Mouse (Mus musculus) embryonic fibroblast, embryonic 13.5 days (primary cell): ENCODE results near the gene Trpd52l3. TPM values are rescaled to one million over a fixed set of nuclear protein-coding genes. Genes with fewer than 3 reads are reported as not detected.

ENCODE experiments used
- H3K27ac ChIP-seq: 2 replicates; pipeline ENCODE4 v1.5.1; 2012; ENCODE audit warnings: low read length, control low read depth, inconsistent platforms; ENCODE audit not compliant: insufficient read depth
- H3K4me1 ChIP-seq: 2 replicates; pipeline ENCODE4 v1.6.1; 2011; ENCODE audit warnings: low read length; ENCODE audit not compliant: control insufficient read depth, insufficient read depth
- H3K4me3 ChIP-seq: 2 replicates; pipeline ENCODE4 v1.5.1; 2011; ENCODE audit warnings: mild to moderate bottlenecking, control low read depth, low read length; ENCODE audit not compliant: insufficient read depth
- CTCF ChIP-seq: IDR thresholded peaks from 2 replicates; pipeline ENCODE4 v1.5.1; 2011; ENCODE audit warnings: mild to moderate bottlenecking, control low read depth, low read length, moderate library complexity, borderline replicate concordance; ENCODE audit not compliant: insufficient read depth
- POLR2A ChIP-seq: IDR thresholded peaks from 2 replicates; pipeline ENCODE4 v1.6.1; 2011; ENCODE audit warnings: low read depth, mild to moderate bottlenecking, control low read depth, low read length, moderate library complexity
- polyA plus RNA-seq: library from polyadenylated mRNA; stranded (reverse); fragments of >200 nt; gene quantifications from 2 replicates; pipeline ENCODE4 v1.2.4, GENCODE M21; 2011; ENCODE audit warnings: low read depth; ENCODE audit not compliant: missing spikeins, insufficient read length

The Trpd52l3 gene
- polyA plus RNA-seq, 1 experiment: not detected

DNA sequence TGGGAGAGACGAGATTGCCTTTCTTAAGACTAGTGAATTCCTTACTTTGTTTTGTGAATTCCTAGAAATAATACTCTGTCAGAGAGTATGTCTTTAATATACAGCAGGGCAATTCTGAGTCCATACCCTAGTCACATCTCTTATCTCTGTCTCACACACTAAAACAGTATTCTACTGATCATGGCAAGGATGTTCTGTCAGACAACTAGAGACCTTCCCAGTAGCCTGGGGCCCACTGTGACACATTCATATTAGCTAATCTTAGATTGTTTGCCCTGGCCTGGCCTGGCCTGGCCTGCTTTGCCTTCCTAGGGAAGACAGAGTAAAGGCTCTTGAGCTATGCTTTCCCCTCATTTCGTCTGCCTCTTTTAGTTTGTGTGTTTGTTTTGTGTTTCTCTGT, 47.0 kb downstream of the Trpd52l3 start:
- H3K4me1 ChIP-seq: no peaks in the 10 kb centered on the region
- no peak overlapping the region for H3K4me3 ChIP-seq

DNA sequence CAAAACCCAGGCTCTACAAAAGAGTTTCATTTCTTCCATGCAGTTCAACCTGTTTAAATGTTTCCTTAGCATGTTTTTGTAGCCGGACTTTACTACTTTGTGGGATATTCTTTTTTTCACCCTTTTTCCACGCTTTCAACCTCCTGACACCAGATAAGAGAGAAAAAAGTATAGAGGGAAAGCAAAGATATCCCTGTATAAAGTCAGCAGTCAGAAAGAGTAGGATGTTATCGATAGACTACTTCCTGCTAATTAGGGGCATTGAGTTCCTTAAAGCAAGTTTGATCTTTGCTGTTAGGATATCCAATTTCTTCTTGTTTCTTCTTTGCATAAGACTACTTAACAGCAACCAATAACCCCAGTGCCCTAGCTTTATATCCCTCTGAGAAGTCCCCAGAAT, 47.9 kb downstream of the Trpd52l3 start:
- Histone ChIP-seq H3K4me3 (no peak overlapping the region), H3K27ac (no peak overlapping the region), H3K4me1 (no peaks in the 10 kb centered on the region)
- TF ChIP-seq POLR2A (no peak), CTCF (no peak)

More for the DNA sequence above, 47.0 kb downstream of the Trpd52l3 start:
- TF ChIP-seq CTCF (no peak), POLR2A (no peak)
- H3K27ac ChIP-seq: no peak overlapping the region

DNA sequence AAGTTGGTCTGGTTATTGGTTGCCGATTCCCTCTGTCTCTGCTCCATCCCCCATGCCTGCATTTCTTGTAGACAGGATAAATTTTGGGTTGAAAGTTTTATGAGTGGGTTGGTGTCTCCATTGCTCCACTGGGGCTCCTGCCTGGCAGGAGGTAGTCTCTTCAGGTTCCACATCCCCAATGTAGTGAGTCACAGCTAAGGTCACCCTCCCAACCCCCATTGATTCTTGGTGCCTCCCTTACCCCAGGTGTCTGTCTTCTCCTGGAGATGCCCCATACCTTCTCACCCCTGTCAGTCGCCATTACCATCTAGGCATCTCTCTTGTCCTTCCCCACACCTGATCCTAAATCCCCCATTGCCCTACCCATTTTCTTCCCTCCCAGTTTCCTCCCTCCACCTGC, 50.6 kb downstream of the Trpd52l3 start:
- H3K4me3 ChIP-seq: no peak overlapping the region
- H3K4me1 ChIP-seq: no peaks in the 10 kb centered on the region; the same call in 1 of the 2 replicates
- TF ChIP-seq CTCF (no peak), POLR2A (no peak)
- H3K27ac ChIP-seq: no peak overlapping the region

Other genes starting within 250 kb of the Trpd52l3 start
- 23.7 and 31.2 TPM in 2 replicates for gene 9930021J03Rik, start 197.8 kb upstream of the Trpd52l3 start, polyA plus RNA-seq
- 10.6 and 16.2 TPM in 2 replicates for gene Ranbp6, start 190.8 kb upstream of the Trpd52l3 start, polyA plus RNA-seq
- 1.1 and 11.3 TPM in 2 replicates for gene Il33, start 78.7 kb upstream of the Trpd52l3 start, polyA plus RNA-seq
- 76.8 and 91.2 TPM in 2 replicates for gene Uhrf2, start 26.7 kb downstream of the Trpd52l3 start, polyA plus RNA-seq
- gene Gldc, start 171.6 kb downstream of the Trpd52l3 start, polyA plus RNA-seq: 0.13 and 0.63 TPM in 2 replicates
- gene Mbl2, start 229.2 kb downstream of the Trpd52l3 start, polyA plus RNA-seq: not detected in 2 replicates